Mouse (Mus musculus): ENCODE results near the gene Olfr1490. TPM values are rescaled to one million over a fixed set of nuclear protein-coding genes. Genes with fewer than 3 reads are reported as not detected.
"Not testable (repeated sequence)": the region's sequence is repeated elsewhere in the genome, so short reads cannot be mapped to it uniquely, and the experiment has no call there.

Gene Olfr1490
- total RNA-seq (2021): not detected
- long read RNA-seq, experiment 1: 0 reads
- long read RNA-seq, experiment 2: 0 reads

DNA sequence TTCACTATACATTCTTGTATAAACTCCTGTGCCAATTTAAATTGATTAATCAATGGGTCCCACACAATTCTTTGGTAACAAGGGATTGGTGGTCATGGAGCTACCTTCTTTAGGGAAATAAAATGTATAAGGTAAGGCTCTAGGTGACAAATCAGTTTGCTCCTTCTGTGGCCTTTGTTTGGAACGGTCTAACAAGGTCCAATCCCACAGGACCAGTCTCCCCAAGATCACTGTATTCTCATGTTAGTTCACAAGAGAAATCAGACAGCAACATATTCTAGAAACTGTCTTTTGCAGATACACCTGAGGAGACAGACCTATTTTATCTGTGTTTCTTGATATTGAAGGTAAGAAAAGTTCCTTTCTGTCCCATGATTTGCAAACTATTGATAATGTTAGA is at the start of gene Olfr1490:
Gene Olfr1490, plus strand, starts transcription at position 301 of the 400 bp plus-strand sequence.
- DNase-seq (ENCODE audit: low spot score in 2 of 2): no peak

DNA sequence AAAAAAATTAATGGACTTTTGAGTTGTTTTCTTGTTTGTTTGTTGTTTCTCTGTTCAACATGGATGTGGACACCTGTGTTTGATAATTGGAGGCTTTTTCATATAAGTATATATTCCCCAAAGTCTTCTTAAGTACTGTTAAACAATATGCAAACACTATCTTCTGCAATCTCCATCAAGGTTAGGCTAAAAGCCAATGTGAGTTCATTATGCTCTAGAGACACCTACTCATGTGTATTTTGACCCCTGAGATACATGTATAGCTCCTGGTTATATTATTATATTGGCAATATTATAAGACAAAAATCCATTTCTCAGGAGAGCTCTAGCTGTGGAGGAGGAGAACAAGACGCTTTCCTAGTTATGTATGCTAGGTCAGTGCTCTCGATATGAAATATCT is 33.8 kb upstream of the Olfr1490 start, which contains the start of gene Olfr1487:
Gene Olfr1487, plus strand, starts transcription at position 301 of the 400 bp plus-strand sequence.
- DNase-seq (ENCODE audit: low spot score in 2 of 2): not testable (repeated sequence)

GRCm38 (mm10) chr19:13631321-13631720 is 19.6 kb upstream of the Olfr1490 start, which contains the start of gene Olfr1489:
Gene Olfr1489, plus strand, starts transcription at chr19:13631621.
- DNase-seq (ENCODE audit: low spot score in 2 of 2): no peak

GRCm38 (mm10) chr19:13696968-13697367 is 46.1 kb downstream of the Olfr1490 start, which contains the start of gene Olfr1491:
Gene Olfr1491, plus strand, starts transcription at chr19:13697268.
- no peak for DNase-seq (ENCODE audit: low spot score in 2 of 2)

Small RNAs within 50 kb of the gene (microRNA-seq; reads per million reads assigned to microRNA genes)
- gene Gm23931: not detected

Other genes starting within 250 kb of the Olfr1490 start
- not detected for gene Olfr1469, start 243.2 kb upstream of the Olfr1490 start, total RNA-seq (2021)
- gene Olfr1471, start 207.7 kb upstream of the Olfr1490 start, total RNA-seq (2021): not detected
- gene Olfr1472, start 195.0 kb upstream of the Olfr1490 start, total RNA-seq (2021): not detected
- gene Olfr1474, start 181.5 kb upstream of the Olfr1490 start, total RNA-seq (2021): not detected
- gene Olfr1475, start 170.9 kb upstream of the Olfr1490 start, total RNA-seq (2021): not detected
- not detected for gene Olfr1477, start 150.5 kb upstream of the Olfr1490 start, total RNA-seq (2021)
- not detected for gene Olfr1480, start 123.2 kb upstream of the Olfr1490 start, total RNA-seq (2021)
- gene Olfr1484, start 67.6 kb upstream of the Olfr1490 start, total RNA-seq (2021): not detected
- gene Olfr1487, start 33.7 kb upstream of the Olfr1490 start, total RNA-seq (2021): not detected
- gene Olfr1489, start 19.5 kb upstream of the Olfr1490 start, total RNA-seq (2021): not detected
- gene Olfr1491, start 46.2 kb downstream of the Olfr1490 start, total RNA-seq (2021): not detected
- not detected for gene Olfr1493-ps1, start 72.2 kb downstream of the Olfr1490 start, total RNA-seq (2021)
- gene Olfr1494, start 88.6 kb downstream of the Olfr1490 start, total RNA-seq (2021): not detected
- not detected for gene Olfr1495, start 113.5 kb downstream of the Olfr1490 start, total RNA-seq (2021)
- not detected for gene Olfr1496, start 126.8 kb downstream of the Olfr1490 start, total RNA-seq (2021)
- not detected for gene Olfr1497, start 147.1 kb downstream of the Olfr1490 start, total RNA-seq (2021)
- gene Olfr1499, start 168.4 kb downstream of the Olfr1490 start, total RNA-seq (2021): not detected
- gene Olfr1500, start 179.4 kb downstream of the Olfr1490 start, total RNA-seq (2021): not detected
- gene Olfr1501, start 199.6 kb downstream of the Olfr1490 start, total RNA-seq (2021): not detected
- not detected for gene Olfr1502, start 210.7 kb downstream of the Olfr1490 start, total RNA-seq (2021)
- not detected for gene Olfr1504, start 246.8 kb downstream of the Olfr1490 start, total RNA-seq (2021)